Mouse (Mus musculus) kidney, adult 8-10 months (tissue): Measurements from ENCODE around the gene Prkca.

ENCODE experiments used
- DNase-seq, 2 experiments: peaks; one replicate each; pipeline ENCODE4 v3.0.0; 2022

The Prkca gene

GRCm38 (mm10) chr11:108039761-108040160, 304.0 kb downstream of the Prkca start:
- no peak for DNase-seq

- no peak for DNase-seq
Observed at GRCm38 (mm10) chr11:108038989-108039388, 304.7 kb downstream of the Prkca start.

GRCm38 (mm10) chr11:108036339-108036738, 307.4 kb downstream of the Prkca start:
- no peak for DNase-seq

- no peak for DNase-seq
Observed at GRCm38 (mm10) chr11:108035761-108036160, 308.0 kb downstream of the Prkca start.

GRCm38 (mm10) chr11:108034376-108034775, 309.4 kb downstream of the Prkca start:
- DNase-seq, result no peak

- no peak for DNase-seq
Observed at GRCm38 (mm10) chr11:108032568-108032967, 311.2 kb downstream of the Prkca start.

- DNase-seq, result peak; percentile 20 to 51
Observed at GRCm38 (mm10) chr11:108030956-108031604, 312.6 kb downstream of the Prkca start.

- no peak for DNase-seq
Observed at GRCm38 (mm10) chr11:108029321-108029720, 314.4 kb downstream of the Prkca start.

GRCm38 (mm10) chr11:108028398-108028797, 315.3 kb downstream of the Prkca start:
- DNase-seq, result peak; percentile 10 to 15

GRCm38 (mm10) chr11:108025726-108026425, 317.9 kb downstream of the Prkca start:
- peak; percentile 20 to 49 for DNase-seq

- DNase-seq, result peak in 1 of 2 experiments; percentile 22
Observed at GRCm38 (mm10) chr11:108023188-108023587, 320.5 kb downstream of the Prkca start.

- DNase-seq, result no peak
Observed at GRCm38 (mm10) chr11:108020889-108021288, 322.8 kb downstream of the Prkca start.

GRCm38 (mm10) chr11:108015284-108015683, 328.4 kb downstream of the Prkca start:
- no peak for DNase-seq

GRCm38 (mm10) chr11:108013390-108013789, 330.3 kb downstream of the Prkca start:
- no peak for DNase-seq

- DNase-seq, result no peak
Observed at GRCm38 (mm10) chr11:108010465-108010864, 333.3 kb downstream of the Prkca start.

GRCm38 (mm10) chr11:107998891-107999290, 344.8 kb downstream of the Prkca start:
- no peak for DNase-seq

- no peak for DNase-seq
Observed at GRCm38 (mm10) chr11:107996896-107997670, 346.6 kb downstream of the Prkca start.

GRCm38 (mm10) chr11:107994487-107994886, 349.2 kb downstream of the Prkca start:
- peak; percentile 37 to 47 for DNase-seq

- DNase-seq, result no peak
Observed at GRCm38 (mm10) chr11:107993792-107994191, 349.9 kb downstream of the Prkca start.

GRCm38 (mm10) chr11:107992500-107992899, 351.2 kb downstream of the Prkca start:
- DNase-seq, result no peak

GRCm38 (mm10) chr11:107991990-107992389, 351.7 kb downstream of the Prkca start:
- no peak for DNase-seq

GRCm38 (mm10) chr11:107989241-107989640, 354.5 kb downstream of the Prkca start:
- DNase-seq, result no peak

GRCm38 (mm10) chr11:107985941-107986340, 357.8 kb downstream of the Prkca start:
- DNase-seq, result no peak

- no peak for DNase-seq
Observed at GRCm38 (mm10) chr11:107983883-107984282, 359.8 kb downstream of the Prkca start.
